Mouse (Mus musculus): Measurements from ENCODE around the gene Tomm40l.
A peak's percentile ranks its signal among the peaks of the same experiment; 100 is the strongest.

Tomm40l gene

GRCm38 (mm10) chr1:171190832-171191231 lies 31.5 kb downstream of the Tomm40l start:
- DNase-seq, result no peak

GRCm38 (mm10) chr1:171189476-171190114 lies 32.7 kb downstream of the Tomm40l start:
- no peak for DNase-seq

- DNase-seq, result no peak
Observed at GRCm38 (mm10) chr1:171189046-171189445, 33.3 kb downstream of the Tomm40l start.

- no peak for DNase-seq
Observed at GRCm38 (mm10) chr1:171187851-171188700, 34.2 kb downstream of the Tomm40l start.

GRCm38 (mm10) chr1:171185655-171186054 lies 36.7 kb downstream of the Tomm40l start:
- no peak for DNase-seq

- DNase-seq, result peak; percentile 91
Observed at GRCm38 (mm10) chr1:171184314-171184713, 38.0 kb downstream of the Tomm40l start.

GRCm38 (mm10) chr1:171183620-171184019 lies 38.7 kb downstream of the Tomm40l start:
- peak; percentile 44 for DNase-seq

- no peak for DNase-seq
Observed at GRCm38 (mm10) chr1:171183025-171183424, 39.3 kb downstream of the Tomm40l start.

- no peak for DNase-seq
Observed at GRCm38 (mm10) chr1:171179487-171180171, 42.7 kb downstream of the Tomm40l start.

- no peak for DNase-seq
Observed at GRCm38 (mm10) chr1:171172779-171173178, 49.5 kb downstream of the Tomm40l start.

GRCm38 (mm10) chr1:171171138-171171537 lies 51.2 kb downstream of the Tomm40l start:
- peak; percentile 50 for DNase-seq

GRCm38 (mm10) chr1:171169913-171170312 lies 52.4 kb downstream of the Tomm40l start:
- no peak for DNase-seq

GRCm38 (mm10) chr1:171168906-171169305 lies 53.4 kb downstream of the Tomm40l start:
- no peak for DNase-seq

All from lung, postnatal 36 days (tissue).